Mouse (Mus musculus) forebrain, embryonic 16.5 days (tissue): ENCODE data around the gene Lmod3. TPM values are rescaled to one million over a fixed set of nuclear protein-coding genes. Genes with fewer than 3 reads are reported as not detected.

Experiments used
- polyA plus RNA-seq: library from polyadenylated mRNA; unstranded; fragments of >200 nt; fragmentation: Nextera tagmentation; extraction: Ambion mirVana; gene quantifications from 2 replicates; pipeline ENCODE4 v1.2.1, GENCODE M21; 2015

Gene Lmod3
- polyA plus RNA-seq, 1 experiment from 2014 or later = not detected

Other genes starting within 250 kb of the Lmod3 start
- 0.73 and 0.80 TPM in 2 replicates for gene Fam19a4, start 192.3 kb downstream of the Lmod3 start, polyA plus RNA-seq
- 9.3 and 12.2 TPM in 2 replicates for gene Eogt, start 103.6 kb downstream of the Lmod3 start, polyA plus RNA-seq
- gene Tmf1, start 73.6 kb downstream of the Lmod3 start, polyA plus RNA-seq = 35.0 and 43.2 TPM in 2 replicates
- gene Uba3, start 47.1 kb downstream of the Lmod3 start, polyA plus RNA-seq = 99.9 and 101 TPM in 2 replicates
- 116 and 130 TPM in 2 replicates for gene Arl6ip5, start 42.1 kb downstream of the Lmod3 start, polyA plus RNA-seq